Mouse (Mus musculus): Measurements from ENCODE around the gene Ppfia4.

- TF ChIP-seq CTCF (IDR thresholded peaks at IDR 0.05; ENCODE audit: control insufficient read depth, insufficient read depth, insufficient replicate concordance, low read depth, low read length): no peak
- no peak for TF ChIP-seq POLR2A (IDR thresholded peaks at IDR 0.05; ENCODE audit: control insufficient read depth, low read depth, low read length)
Measured at GRCm38 (mm10) chr1:134333371-134334110, 813 bp upstream of the Ppfia4 start.

All from testis, adult 2 months (tissue).